ENCODE assay signal across 18 mouse cellular contexts in the genomic region with DNA sequence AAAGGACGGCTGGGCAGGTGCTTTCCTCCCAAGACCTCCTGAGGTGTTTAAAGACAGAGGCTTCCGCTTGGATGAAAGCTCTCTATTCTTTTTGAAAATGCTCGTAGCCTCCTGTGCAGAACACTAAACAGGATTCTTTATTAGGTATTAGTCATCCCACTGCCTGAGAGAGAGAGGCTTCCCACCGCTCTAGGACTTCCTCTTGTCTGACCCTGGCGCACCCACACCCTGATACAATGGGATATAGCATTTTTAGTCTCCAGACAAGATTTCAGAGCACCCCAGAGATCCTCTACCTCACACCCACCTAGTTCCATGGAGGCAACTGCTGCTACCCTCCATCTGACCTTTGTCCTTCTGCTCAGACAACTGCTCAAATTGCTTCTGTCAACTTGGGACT.
DNase-seq lines count a peak whose midpoint lies in the region; ATAC-seq and TF ChIP-seq lines count a peak whose summit lies in the region.
"Had no signal": no experiment of that assay in that cellular context is flagged by ENCODE, and none has a peak within 500 bp of the region (broad histone marks: within the 10 kb centered on the region; RNA-seq: fewer than 3 reads in every experiment).

No protein-coding gene starts in this region.

- TF ChIP-seq CTCF in ES-Bruce4 (IDR thresholded peaks at IDR 0.05; ENCODE audit: low read depth, low read length): no peak

- H3K9me3 ChIP-seq in hindbrain, embryonic 10.5 days: no peaks in the 10 kb centered on the region
- no peaks in the 10 kb centered on the region; the same call in 1 of the 2 replicates for H3K9me3 ChIP-seq in hindbrain, embryonic 12.5 days (replicated peaks)
- H3K9me3 ChIP-seq in ES-Bruce4 (replicated peaks; ENCODE audit: control insufficient read depth, insufficient read depth, low read length, poor library complexity, severe bottlenecking): no peaks in the 10 kb centered on the region
- H3K9me3 ChIP-seq in ES-E14 (ENCODE audit: control insufficient read depth, insufficient read depth, low read depth, low read length): no peaks in the 10 kb centered on the region
- H3K9me3 ChIP-seq: embryonic facial prominence, embryonic 12.5 days; forebrain, embryonic 15.5 days; heart, embryonic 13.5 days; hindbrain, embryonic 15.5 days had no signal

- H3K4me2 ChIP-seq in hindbrain, embryonic 12.5 days (replicated peaks): no peak overlapping the region
- H3K4me2 ChIP-seq: embryonic facial prominence, embryonic 12.5 days; forebrain, embryonic 15.5 days; heart, embryonic 13.5 days; hindbrain, embryonic 15.5 days had no signal

- no peak for DNase-seq in hindbrain, embryonic 10.5 days (ENCODE audit: low spot score)
- no peak for DNase-seq in ES-E14 (ENCODE audit: low read depth, low spot score)
- peak; percentile 32 for DNase-seq in ZHBTc4 (ENCODE audit: low read depth, low spot score)
- DNase-seq in thymus, postnatal 4 days: no peak
- DNase-seq: adrenal gland, postnatal 10 days; cerebellum, adult 8-10 months; cerebellum, postnatal 14 days; gastrocnemius, postnatal 10 days; heart, postnatal 14 days; kidney, adult 2 months had no signal

- peak; percentile 82 for TF ChIP-seq EP300 in ES-Bruce4 (IDR thresholded peaks at IDR 0.05; ENCODE audit: insufficient read depth, low read depth, low read length)

- peak overlapping the region; percentile 45; the same call in 1 of the 2 replicates for H3K27ac ChIP-seq in hindbrain, embryonic 10.5 days
- H3K27ac ChIP-seq in hindbrain, embryonic 12.5 days: no peak overlapping the region
- H3K27ac ChIP-seq in ES-Bruce4 (ENCODE audit: insufficient read depth, low read length): peak overlapping the region; percentile 90
- H3K27ac ChIP-seq in ES-E14 (ENCODE audit: insufficient read depth, low read depth, low read length, poor library complexity, severe bottlenecking): no peak overlapping the region; the same call in 1 of the 2 replicates
- H3K27ac ChIP-seq: embryonic facial prominence, embryonic 12.5 days; forebrain, embryonic 15.5 days; heart, embryonic 13.5 days; hindbrain, embryonic 15.5 days had no signal

- TF ChIP-seq POLR2A in ES-Bruce4 (IDR thresholded peaks at IDR 0.05; ENCODE audit: insufficient read depth, low read length): no peak

- no peak overlapping the region for H3K9ac ChIP-seq in hindbrain, embryonic 12.5 days
- H3K9ac ChIP-seq in ES-Bruce4 (ENCODE audit: low read depth, poor library complexity, severe bottlenecking) (no peak overlapping the region), ES-E14 (ENCODE audit: insufficient read depth, low read depth, low read length, poor library complexity, severe bottlenecking) (no peak overlapping the region)
- H3K9ac ChIP-seq: embryonic facial prominence, embryonic 12.5 days; forebrain, embryonic 15.5 days; heart, embryonic 13.5 days; hindbrain, embryonic 15.5 days had no signal

- no peaks in the 10 kb centered on the region for H3K27me3 ChIP-seq in hindbrain, embryonic 10.5 days (ENCODE audit: insufficient read depth, poor library complexity, severe bottlenecking)
- H3K27me3 ChIP-seq in hindbrain, embryonic 12.5 days: no peaks in the 10 kb centered on the region
- no peaks in the 10 kb centered on the region for H3K27me3 ChIP-seq in ES-Bruce4 (ENCODE audit: control insufficient read depth, insufficient read depth, low read length, poor library complexity, severe bottlenecking)
- H3K27me3 ChIP-seq: embryonic facial prominence, embryonic 12.5 days; forebrain, embryonic 15.5 days; heart, embryonic 13.5 days; hindbrain, embryonic 15.5 days had no signal

- no peak for ATAC-seq in hindbrain, embryonic 12.5 days (ENCODE audit: low FRiP score)
- ATAC-seq in cerebellum, adult (ENCODE audit: insufficient number of reproducible peaks, low FRiP score, low TSS enrichment): no peak
- ATAC-seq: forebrain, embryonic 15.5 days; intestine, embryonic 16.5 days had no signal

- 52% methylated on average over 5 of the region's 5 CpGs for WGBS in hindbrain, embryonic 10.5 days
- 25% methylated on average over 5 of the region's 5 CpGs for WGBS in hindbrain, embryonic 12.5 days

- no peaks in the 10 kb centered on the region for H3K36me3 ChIP-seq in hindbrain, embryonic 10.5 days
- no peaks in the 10 kb centered on the region for H3K36me3 ChIP-seq in hindbrain, embryonic 12.5 days
- H3K36me3 ChIP-seq in ES-Bruce4 (ENCODE audit: control insufficient read depth, insufficient read depth, low read length, poor library complexity, severe bottlenecking): no peaks in the 10 kb centered on the region
- no peaks in the 10 kb centered on the region for H3K36me3 ChIP-seq in ES-E14 (ENCODE audit: control insufficient read depth, insufficient read depth, low read length, poor library complexity, severe bottlenecking)
- H3K36me3 ChIP-seq: embryonic facial prominence, embryonic 12.5 days; forebrain, embryonic 15.5 days; heart, embryonic 13.5 days; hindbrain, embryonic 15.5 days had no signal

- H3K4me3 ChIP-seq in hindbrain, embryonic 10.5 days: no peak overlapping the region
- H3K4me3 ChIP-seq in hindbrain, embryonic 12.5 days: no peak overlapping the region
- H3K4me3 ChIP-seq in ES-Bruce4 (ENCODE audit: low read depth, low read length): no peak overlapping the region
- no peak overlapping the region for H3K4me3 ChIP-seq in ES-E14 (ENCODE audit: insufficient read depth in 1 of 2, low read depth in 1 of 2, low read length in 2 of 2, poor library complexity in 1 of 2, severe bottlenecking in 1 of 2)
- H3K4me3 ChIP-seq: embryonic facial prominence, embryonic 12.5 days; forebrain, embryonic 15.5 days; heart, embryonic 13.5 days; hindbrain, embryonic 15.5 days had no signal

- 0 out of 2 replicates have a peak, but pooled peaks cover 3% of the 10 kb centered on the region for H3K4me1 ChIP-seq in hindbrain, embryonic 10.5 days (replicated peaks)
- H3K4me1 ChIP-seq in hindbrain, embryonic 12.5 days: no peaks in the 10 kb centered on the region
- peaks cover 8% of the 10 kb centered on the region for H3K4me1 ChIP-seq in ES-Bruce4 (ENCODE audit: control insufficient read depth, insufficient read depth, low read length)
- H3K4me1 ChIP-seq in ES-E14 (ENCODE audit: control insufficient read depth in 2 of 2, insufficient read depth in 2 of 2, low read length in 2 of 2, poor library complexity in 1 of 2): peaks cover 8 to 28% of the 10 kb centered on the region in 2 experiments; a peak in 3 of 4 replicates
- H3K4me1 ChIP-seq: embryonic facial prominence, embryonic 12.5 days; forebrain, embryonic 15.5 days; hindbrain, embryonic 15.5 days had no signal

- in situ Hi-C loops in ES-E14 (cut with MboI; ENCODE audit: low sequenced_read_pairs in 2 of 2, unreplicated experiment in 2 of 2): no loop called here

TF ChIP-seq in ES-E14, 5 proteins besides CTCF, POLR2A, EP300 and RAD21:
- TF ChIP-seq CHD2 (IDR thresholded peaks at IDR 0.05; ENCODE audit: low read depth, low read length) (peak; percentile 44; the same call in 1 of the 2 replicates), ZNF384 (IDR thresholded peaks at IDR 0.05; ENCODE audit: low read depth, low read length) (no peak)
TF ChIP-seq in ES-E14: peak in this region for 1.

Comparison
In these comparisons a context has a peak if more than half of its experiments do, and no peak if none do; other contexts are left out.
1. H3K27ac ChIP-seq: peak in hindbrain, embryonic 10.5 days (single experiment) and ES-Bruce4 (single experiment); none in hindbrain, embryonic 12.5 days (single experiment) and ES-E14 (single experiment).